Mouse (Mus musculus): ENCODE measurements around the gene Agmat.
"Not testable (repeated sequence)": the region's sequence is repeated elsewhere in the genome, so short reads cannot be mapped to it uniquely, and the experiment has no call there.

Agmat gene

GRCm38 (mm10) chr4:141736856-141737255, 9.6 kb upstream of the Agmat start:
- no peak for DNase-seq

GRCm38 (mm10) chr4:141738015-141738414, 8.5 kb upstream of the Agmat start:
- no peak for DNase-seq

- DNase-seq = no peak
Measured at GRCm38 (mm10) chr4:141741856-141742255, 4.6 kb upstream of the Agmat start.

GRCm38 (mm10) chr4:141742381-141742780, 4.1 kb upstream of the Agmat start:
- DNase-seq = no peak

GRCm38 (mm10) chr4:141749557-141749956, 3.1 kb downstream of the Agmat start:
- DNase-seq = no peak

GRCm38 (mm10) chr4:141750826-141751225, 4.4 kb downstream of the Agmat start:
- DNase-seq = no peak

GRCm38 (mm10) chr4:141751419-141752075, 5.1 kb downstream of the Agmat start:
- no peak for DNase-seq

- no peak for DNase-seq
Measured at GRCm38 (mm10) chr4:141752076-141752421, 5.6 kb downstream of the Agmat start.

- DNase-seq = no peak
Measured at GRCm38 (mm10) chr4:141755375-141755930, 9.0 kb downstream of the Agmat start.

GRCm38 (mm10) chr4:141757124-141757523, 10.7 kb downstream of the Agmat start:
- no peak for DNase-seq

GRCm38 (mm10) chr4:141758874-141759542, 12.5 kb downstream of the Agmat start:
- DNase-seq = no peak

- no peak for DNase-seq
Measured at GRCm38 (mm10) chr4:141760942-141761341, 14.5 kb downstream of the Agmat start.

GRCm38 (mm10) chr4:141762102-141762598, 15.7 kb downstream of the Agmat start:
- DNase-seq = no peak

- no peak for DNase-seq
Measured at GRCm38 (mm10) chr4:141763476-141763875, 17.0 kb downstream of the Agmat start.

- no peak for DNase-seq
Measured at GRCm38 (mm10) chr4:141765008-141765407, 18.5 kb downstream of the Agmat start.

GRCm38 (mm10) chr4:141766316-141766667, 19.8 kb downstream of the Agmat start:
- DNase-seq = no peak

GRCm38 (mm10) chr4:141766668-141767352, 20.3 kb downstream of the Agmat start:
- DNase-seq = peak; percentile 77 to 83

GRCm38 (mm10) chr4:141767353-141768036, 21.0 kb downstream of the Agmat start:
- DNase-seq = peak; percentile 84 to 90

- peak in 1 of 2 experiments; percentile 41 for DNase-seq
Measured at GRCm38 (mm10) chr4:141769501-141770160, 23.2 kb downstream of the Agmat start.

GRCm38 (mm10) chr4:141771823-141772222, 25.4 kb downstream of the Agmat start:
- no peak for DNase-seq

- DNase-seq = not testable (repeated sequence)
Measured at GRCm38 (mm10) chr4:141773019-141773418, 26.5 kb downstream of the Agmat start.

GRCm38 (mm10) chr4:141779828-141780227, 33.4 kb downstream of the Agmat start:
- no peak for DNase-seq
